Mouse (Mus musculus) fibroblast of lung, adult 2 months (primary cell): ENCODE data around the gene Dtnb.
A peak's percentile ranks its signal among the peaks of the same experiment; 100 is the strongest.

Experiments used
- DNase-seq: peaks from one replicate; pipeline ENCODE4 v3.0.0-alpha.2; 2011; ENCODE audit warnings: low read depth

The Dtnb gene

GRCm38 (mm10) chr12:3572581-3573397, 608 bp downstream of the Dtnb start:
- no peak for DNase-seq

GRCm38 (mm10) chr12:3573410-3573809, 1.2 kb downstream of the Dtnb start:
- no peak for DNase-seq

GRCm38 (mm10) chr12:3574670-3575069, 2.5 kb downstream of the Dtnb start:
- DNase-seq, result no peak

GRCm38 (mm10) chr12:3579958-3580530, 7.9 kb downstream of the Dtnb start:
- DNase-seq, result no peak

- peak; percentile 51 for DNase-seq
Observed at GRCm38 (mm10) chr12:3582604-3583003, 10.4 kb downstream of the Dtnb start.

GRCm38 (mm10) chr12:3585525-3585924, 13.3 kb downstream of the Dtnb start:
- no peak for DNase-seq

- DNase-seq, result no peak
Observed at GRCm38 (mm10) chr12:3587010-3587409, 14.8 kb downstream of the Dtnb start.

- no peak for DNase-seq
Observed at GRCm38 (mm10) chr12:3590039-3590438, 17.9 kb downstream of the Dtnb start.

GRCm38 (mm10) chr12:3591595-3591994, 19.4 kb downstream of the Dtnb start:
- DNase-seq, result no peak

- DNase-seq, result no peak
Observed at GRCm38 (mm10) chr12:3602786-3603185, 30.6 kb downstream of the Dtnb start.

GRCm38 (mm10) chr12:3606202-3606601, 34.0 kb downstream of the Dtnb start:
- DNase-seq, result no peak

GRCm38 (mm10) chr12:3609747-3610146, 37.6 kb downstream of the Dtnb start:
- no peak for DNase-seq

- no peak for DNase-seq
Observed at GRCm38 (mm10) chr12:3611871-3612270, 39.7 kb downstream of the Dtnb start.

GRCm38 (mm10) chr12:3615041-3615440, 42.9 kb downstream of the Dtnb start:
- no peak for DNase-seq

GRCm38 (mm10) chr12:3618144-3619020, 46.2 kb downstream of the Dtnb start:
- no peak for DNase-seq

GRCm38 (mm10) chr12:3619021-3619367, 46.8 kb downstream of the Dtnb start:
- DNase-seq, result no peak

GRCm38 (mm10) chr12:3626880-3627279, 54.7 kb downstream of the Dtnb start:
- DNase-seq, result no peak

GRCm38 (mm10) chr12:3641931-3642330, 69.8 kb downstream of the Dtnb start:
- no peak for DNase-seq

GRCm38 (mm10) chr12:3656799-3657198, 84.6 kb downstream of the Dtnb start:
- no peak for DNase-seq

- DNase-seq, result no peak
Observed at GRCm38 (mm10) chr12:3657234-3657633, 85.1 kb downstream of the Dtnb start.

GRCm38 (mm10) chr12:3657786-3658185, 85.6 kb downstream of the Dtnb start:
- DNase-seq, result no peak

- no peak for DNase-seq
Observed at GRCm38 (mm10) chr12:3659554-3660311, 87.6 kb downstream of the Dtnb start.
